Mouse (Mus musculus): ENCODE data around the gene Zfyve9.
A peak's percentile ranks its signal among the peaks of the same experiment; 100 is the strongest.

GRCm38 (mm10) chr4:108619587-108620341 lies 160.8 kb downstream of the Zfyve9 start, which contains the start of gene Cc2d1b:
- TF ChIP-seq CTCF (IDR thresholded peaks at IDR 0.05) (0 out of 2 replicates have a peak, but pooled peaks have one; percentile 11), EP300 (IDR thresholded peaks at IDR 0.05) (no peak)
